Mouse (Mus musculus) c-Kit-positive CD71-positive TER-119-positive erythroid progenitor cells, embryonic 14.5 days (primary cell): ENCODE measurements around the gene Thyn1.

Source experiments
- DNase-seq: peaks from one replicate; pipeline ENCODE4 v3.0.0-alpha.2; 2013; ENCODE audit warnings: low spot score

The Thyn1 gene

DNA sequence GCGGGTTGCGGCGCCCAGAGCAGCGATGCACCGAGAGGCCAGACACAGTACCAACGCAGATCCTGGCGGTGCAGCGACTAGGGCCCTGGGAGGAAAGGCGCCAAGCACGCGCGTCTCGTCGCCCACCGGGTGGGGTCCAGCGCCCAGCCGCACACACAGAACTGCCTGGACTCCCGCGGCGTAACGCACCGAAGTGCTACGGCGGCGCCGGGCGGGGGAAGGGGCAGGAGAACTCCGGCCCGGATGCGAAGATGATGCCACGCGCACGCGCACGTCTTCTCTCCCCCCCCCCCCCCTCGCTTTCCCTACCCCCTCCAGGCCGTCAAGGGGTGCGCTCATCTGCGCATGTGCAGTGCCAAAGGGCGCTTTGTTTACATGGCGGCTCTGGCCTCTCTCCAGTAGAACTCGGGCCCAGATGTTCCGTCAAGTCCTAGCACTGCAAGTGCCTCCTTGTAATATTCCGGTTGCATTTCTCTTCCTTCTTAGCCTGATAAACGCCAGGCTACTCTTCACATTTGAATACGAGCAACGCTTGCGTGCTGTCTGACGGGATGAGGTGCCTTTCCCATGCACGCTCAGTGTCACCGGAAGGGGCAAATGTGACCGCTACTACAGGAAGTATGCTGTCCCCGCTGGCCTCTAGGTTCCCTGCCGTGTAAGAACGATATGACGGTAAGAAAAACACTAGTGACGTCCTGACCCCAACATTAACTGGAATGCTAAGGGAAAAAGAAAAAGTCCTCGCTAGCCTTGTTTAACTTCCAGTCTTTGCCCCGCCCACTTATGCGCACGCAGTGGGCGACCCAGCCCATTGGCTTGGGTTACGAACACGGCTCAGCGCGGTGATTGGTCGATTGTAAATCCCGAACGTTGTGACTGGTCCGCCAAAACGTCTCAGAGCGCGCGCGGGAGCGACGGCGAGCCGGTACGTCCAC is 30.6 kb downstream of the Thyn1 start, which contains the start of the genes Vps26b and Ncapd3:
TSS of gene Vps26b (minus strand) at position 238 of the 935 bp plus-strand sequence.
TSS of gene Ncapd3 (plus strand) at position 348 of the 935 bp plus-strand sequence.
- DNase-seq: peak; percentile 98

DNA sequence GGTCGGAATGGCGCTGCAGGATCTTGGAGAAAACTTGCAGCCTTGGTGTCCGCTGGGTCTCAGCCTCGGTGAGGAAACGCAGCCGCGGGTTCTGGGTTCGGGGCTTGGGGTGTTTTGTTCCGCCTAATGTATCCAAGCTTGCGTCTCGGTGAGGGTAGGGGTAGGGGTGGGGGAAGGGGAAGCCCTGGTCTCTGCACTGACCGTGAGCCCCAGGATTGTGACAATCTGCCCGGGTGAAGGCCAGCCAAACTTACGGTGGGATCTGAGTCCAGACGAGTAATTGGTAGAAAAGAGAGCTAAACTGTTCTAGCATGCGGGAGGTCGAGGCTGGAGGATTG is 31.2 kb downstream of the Thyn1 start:
- no peak for DNase-seq

DNA sequence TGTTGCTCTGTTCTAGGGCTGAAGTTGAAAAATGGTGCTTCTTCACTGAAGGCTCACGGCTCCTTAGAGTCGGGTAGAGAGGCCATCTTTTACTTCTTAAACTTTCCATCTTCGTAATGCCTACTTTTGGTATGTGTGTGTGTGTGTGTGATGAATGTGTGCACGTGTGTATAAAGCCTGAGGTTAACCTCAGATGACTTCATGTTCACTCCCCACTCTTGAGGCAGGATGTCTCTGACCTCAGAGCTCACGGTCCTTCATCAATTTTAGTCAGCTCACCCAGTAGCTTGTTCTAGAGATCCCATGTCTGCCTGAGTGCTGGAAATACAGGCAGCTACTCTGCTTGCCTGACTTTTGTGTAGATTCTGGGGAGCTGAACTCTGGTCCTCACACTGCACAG is 44.4 kb downstream of the Thyn1 start:
- DNase-seq: no peak

DNA sequence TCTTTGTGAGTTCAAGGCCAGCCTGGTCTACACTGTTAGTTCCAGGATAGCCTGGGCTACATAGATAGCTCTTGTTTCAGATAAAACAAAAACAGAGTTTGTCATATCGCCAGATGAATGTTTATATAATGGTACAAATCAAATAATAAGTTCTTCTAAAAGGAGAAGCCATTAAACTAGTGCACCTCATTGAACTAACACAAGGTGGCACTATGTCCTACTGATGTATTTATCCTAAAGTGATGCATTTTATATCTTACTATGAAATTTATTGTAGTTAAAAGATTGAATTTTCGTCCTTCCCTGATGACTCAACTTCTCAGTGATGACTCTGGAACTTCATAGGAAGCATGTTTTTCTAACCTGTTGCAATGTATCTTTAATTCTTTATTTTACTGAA is 50.0 kb downstream of the Thyn1 start:
- DNase-seq: no peak
